Mouse (Mus musculus): ENCODE data around the gene Sprn. TPM values are rescaled to one million over a fixed set of nuclear protein-coding genes. Genes with fewer than 3 reads are reported as not detected.

Gene Sprn
- polyA plus RNA-seq (2016; fragmentation: Nextera tagmentation; extraction: Ambion mirVana) = 3.7 and 4.3 TPM in 2 replicates

- peaks cover 8% of the 10 kb centered on the region; the same call in 1 of the 2 replicates for H3K36me3 ChIP-seq
- H3K4me1 ChIP-seq = peaks cover 8% of the 10 kb centered on the region
- peak within 1 kb of the TSS; percentile 58 for H3K9ac ChIP-seq
- H3K9me3 ChIP-seq = no peaks in the 10 kb centered on the region
- peak within 1 kb of the TSS; percentile 36 for H3K4me3 ChIP-seq
- H3K27me3 ChIP-seq (replicated peaks) = peaks cover 27% of the 10 kb centered on the region
- H3K27ac ChIP-seq = no peak within 1 kb of the TSS
- H3K4me2 ChIP-seq (replicated peaks) = peak within 1 kb of the TSS; percentile 62
- 2% methylated on average over 28 of the region's 28 CpGs for WGBS
- ATAC-seq (ENCODE audit: low FRiP score, low read depth) = peak; percentile 49
Measured at GRCm38 (mm10) chr7:140154218-140154927, at the start of gene Sprn. Sprn (minus strand) TSS chr7:140154877.

GRCm38 (mm10) chr7:140201090-140201489, 46.4 kb upstream of the Sprn start:
- Histone ChIP-seq H3K9ac (no peak overlapping the region), H3K9me3 (no peaks in the 10 kb centered on the region), H3K27me3 (replicated peaks) (no peaks in the 10 kb centered on the region), H3K36me3 (no peaks in the 10 kb centered on the region), H3K27ac (no peak overlapping the region), H3K4me2 (replicated peaks) (no peak overlapping the region), H3K4me3 (no peak overlapping the region), H3K4me1 (no peaks in the 10 kb centered on the region)
- WGBS = 88% methylated on average over 4 of the region's 4 CpGs
- no peak for ATAC-seq (ENCODE audit: low FRiP score, low read depth)

DNA sequence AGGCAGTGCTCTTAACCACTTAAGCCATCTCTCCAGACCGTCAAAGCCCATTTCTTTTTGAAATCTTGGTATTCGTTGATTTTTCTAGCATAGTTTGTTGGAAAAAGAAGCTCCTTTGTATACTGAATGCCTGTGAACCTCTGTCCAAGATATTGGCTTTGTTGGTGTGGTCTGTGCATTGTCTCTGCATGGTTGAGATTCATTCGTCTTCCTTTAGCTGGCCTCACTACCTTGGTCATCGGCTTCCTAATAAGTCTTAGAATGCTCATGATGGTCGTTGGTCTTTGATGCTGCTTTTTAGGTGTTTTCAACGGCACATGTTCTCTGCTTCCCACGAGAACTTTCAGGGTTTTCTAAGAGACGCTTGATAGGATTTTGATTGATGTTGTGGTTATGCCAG, 41.3 kb upstream of the Sprn start:
- Histone ChIP-seq H3K9ac (no peak overlapping the region), H3K9me3 (no peaks in the 10 kb centered on the region), H3K4me3 (no peak overlapping the region), H3K27ac (no peak overlapping the region), H3K4me1 (no peaks in the 10 kb centered on the region), H3K36me3 (no peaks in the 10 kb centered on the region), H3K27me3 (replicated peaks) (no peaks in the 10 kb centered on the region), H3K4me2 (replicated peaks) (no peak overlapping the region)
- 81% methylated on average over 8 of the region's 8 CpGs for WGBS
- ATAC-seq (ENCODE audit: low FRiP score, low read depth) = no peak

GRCm38 (mm10) chr7:140194031-140194430, 39.4 kb upstream of the Sprn start:
- no peaks in the 10 kb centered on the region for H3K9me3 ChIP-seq
- no peak overlapping the region for H3K4me2 ChIP-seq (replicated peaks)
- no peaks in the 10 kb centered on the region for H3K36me3 ChIP-seq
- H3K9ac ChIP-seq = no peak overlapping the region
- H3K4me1 ChIP-seq = no peaks in the 10 kb centered on the region
- no peak overlapping the region for H3K4me3 ChIP-seq
- H3K27me3 ChIP-seq (replicated peaks) = no peaks in the 10 kb centered on the region
- no peak overlapping the region for H3K27ac ChIP-seq
- no peak for ATAC-seq (ENCODE audit: low FRiP score, low read depth)
- WGBS = 94% methylated on average over 4 of the region's 4 CpGs

GRCm38 (mm10) chr7:140192851-140193250, 38.2 kb upstream of the Sprn start:
- Histone ChIP-seq H3K9me3 (no peaks in the 10 kb centered on the region), H3K4me3 (no peak overlapping the region), H3K9ac (no peak overlapping the region), H3K4me2 (replicated peaks) (no peak overlapping the region), H3K27me3 (replicated peaks) (no peaks in the 10 kb centered on the region), H3K27ac (no peak overlapping the region), H3K36me3 (no peaks in the 10 kb centered on the region), H3K4me1 (no peaks in the 10 kb centered on the region)
- 87% methylated on average over 2 of the region's 2 CpGs for WGBS
- ATAC-seq (ENCODE audit: low FRiP score, low read depth) = no peak

GRCm38 (mm10) chr7:140192445-140192844, 37.8 kb upstream of the Sprn start:
- Histone ChIP-seq H3K4me2 (replicated peaks) (no peak overlapping the region), H3K9ac (no peak overlapping the region), H3K36me3 (no peaks in the 10 kb centered on the region), H3K4me3 (no peak overlapping the region), H3K27ac (no peak overlapping the region), H3K27me3 (replicated peaks) (no peaks in the 10 kb centered on the region), H3K4me1 (no peaks in the 10 kb centered on the region), H3K9me3 (no peaks in the 10 kb centered on the region)
- 55% methylated on average over 2 of the region's 2 CpGs for WGBS
- ATAC-seq (ENCODE audit: low FRiP score, low read depth) = no peak

- H3K36me3 ChIP-seq = no peaks in the 10 kb centered on the region
- H3K4me2 ChIP-seq (replicated peaks) = no peak overlapping the region
- no peaks in the 10 kb centered on the region for H3K9me3 ChIP-seq
- ATAC-seq (ENCODE audit: low FRiP score, low read depth) = no peak
- H3K4me3 ChIP-seq = no peak overlapping the region
- H3K27ac ChIP-seq = no peak overlapping the region
- no peaks in the 10 kb centered on the region for H3K27me3 ChIP-seq (replicated peaks)
- H3K4me1 ChIP-seq = no peaks in the 10 kb centered on the region
- WGBS = 96% methylated on average over 1 of the region's 1 CpGs
- H3K9ac ChIP-seq = no peak overlapping the region
Measured at GRCm38 (mm10) chr7:140190435-140190834, 35.8 kb upstream of the Sprn start.

DNA sequence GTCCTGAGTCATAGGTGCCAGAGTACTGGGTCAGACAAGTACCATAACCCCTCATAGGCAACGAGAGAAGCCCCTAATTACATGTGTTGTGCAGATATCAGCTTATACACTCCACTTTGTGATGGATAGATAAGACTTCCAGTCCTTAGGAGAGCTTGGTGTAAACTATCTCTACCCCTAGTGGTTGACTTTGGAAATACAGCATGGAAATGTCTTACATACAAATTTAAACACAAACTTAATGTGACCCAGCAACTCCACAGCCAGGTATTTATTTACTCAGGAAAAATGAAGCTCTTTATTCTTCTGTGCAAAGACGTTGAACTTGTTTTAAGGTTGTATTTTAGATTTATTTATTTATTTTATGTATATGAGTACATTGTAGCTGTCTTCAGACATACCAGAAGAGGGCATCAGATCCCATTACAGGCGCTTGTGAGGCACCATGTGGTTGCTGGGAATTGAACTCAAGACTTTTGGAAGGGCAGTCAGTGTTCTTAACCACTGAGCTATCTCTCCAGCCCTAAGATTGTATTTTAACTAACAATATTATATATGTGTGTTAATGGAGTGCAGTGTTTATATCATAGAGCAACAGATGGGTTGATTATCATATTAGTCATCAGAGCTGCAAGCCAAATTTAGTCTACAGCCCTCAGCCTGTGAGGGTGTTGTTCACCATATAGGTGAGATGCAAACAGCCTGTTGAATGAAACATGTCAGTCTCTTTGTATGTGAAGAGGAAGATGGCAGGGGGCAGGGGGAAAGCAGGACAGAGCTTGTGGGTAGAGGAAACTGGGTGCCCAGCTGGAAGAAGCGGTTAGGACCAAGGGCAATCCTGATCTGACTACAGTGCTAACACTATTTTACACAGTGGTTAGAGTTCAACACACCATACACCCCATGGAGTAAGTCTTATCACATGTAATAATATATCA, 34.0 kb upstream of the Sprn start:
- H3K27me3 ChIP-seq (replicated peaks) = no peaks in the 10 kb centered on the region
- H3K4me1 ChIP-seq = no peaks in the 10 kb centered on the region
- H3K9me3 ChIP-seq = no peaks in the 10 kb centered on the region
- no peak overlapping the region for H3K4me3 ChIP-seq
- no peak for ATAC-seq (ENCODE audit: low FRiP score, low read depth)
- H3K27ac ChIP-seq = no peak overlapping the region
- no peak overlapping the region for H3K4me2 ChIP-seq (replicated peaks)
- no peak overlapping the region for H3K9ac ChIP-seq
- H3K36me3 ChIP-seq = no peaks in the 10 kb centered on the region
- 66% methylated on average over 4 of the region's 4 CpGs for WGBS

DNA sequence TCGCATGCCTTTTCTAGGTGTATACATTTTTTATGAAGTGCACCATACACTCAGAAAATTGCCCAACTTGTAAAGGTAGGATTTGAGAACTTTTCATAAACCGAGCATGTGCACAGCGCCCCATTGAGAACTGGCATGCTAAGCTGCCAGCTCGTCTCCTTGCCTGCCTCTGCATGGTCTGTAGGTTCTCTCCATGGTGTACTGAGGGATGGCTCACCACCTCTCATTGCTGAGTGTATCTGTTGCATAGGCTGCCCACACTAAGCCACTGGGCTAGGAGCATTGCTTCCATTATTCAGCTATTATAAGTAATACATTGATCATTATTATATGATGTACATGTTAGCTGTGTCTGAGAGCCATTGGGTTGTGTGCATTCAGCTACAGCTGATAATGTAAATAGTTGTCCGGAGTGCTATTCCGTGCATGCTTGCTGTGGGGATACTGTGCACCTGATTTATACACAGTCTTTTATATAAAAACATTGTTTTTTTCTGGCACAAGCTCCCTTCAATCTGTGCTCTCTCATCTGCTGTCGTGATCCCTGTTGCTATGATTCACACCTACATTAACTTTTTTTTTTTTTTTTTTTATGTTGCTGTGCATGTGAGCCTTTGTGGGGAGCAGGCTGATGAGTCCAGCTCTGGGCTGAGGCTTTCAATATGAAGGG, 33.2 kb upstream of the Sprn start:
- Histone ChIP-seq H3K9ac (no peak overlapping the region), H3K27me3 (replicated peaks) (no peaks in the 10 kb centered on the region), H3K27ac (no peak overlapping the region), H3K36me3 (no peaks in the 10 kb centered on the region), H3K9me3 (no peaks in the 10 kb centered on the region), H3K4me3 (no peak overlapping the region), H3K4me2 (replicated peaks) (no peak overlapping the region), H3K4me1 (no peaks in the 10 kb centered on the region)
- 85% methylated on average over 7 of the region's 7 CpGs for WGBS
- ATAC-seq (ENCODE audit: low FRiP score, low read depth) = no peak

- H3K9ac ChIP-seq = no peak overlapping the region
- WGBS = 70% methylated on average over 18 of the region's 18 CpGs
- no peak overlapping the region for H3K4me3 ChIP-seq
- H3K36me3 ChIP-seq = no peaks in the 10 kb centered on the region
- no peaks in the 10 kb centered on the region for H3K4me1 ChIP-seq
- H3K27me3 ChIP-seq (replicated peaks) = no peaks in the 10 kb centered on the region
- ATAC-seq (ENCODE audit: low FRiP score, low read depth) = no peak
- no peaks in the 10 kb centered on the region for H3K9me3 ChIP-seq
- no peak overlapping the region for H3K4me2 ChIP-seq (replicated peaks)
- no peak overlapping the region for H3K27ac ChIP-seq
Measured at GRCm38 (mm10) chr7:140186646-140187620, 32.3 kb upstream of the Sprn start.

GRCm38 (mm10) chr7:140184206-140184605, 29.5 kb upstream of the Sprn start:
- Histone ChIP-seq H3K4me3 (no peak overlapping the region), H3K9ac (no peak overlapping the region), H3K27ac (no peak overlapping the region), H3K9me3 (no peaks in the 10 kb centered on the region), H3K4me1 (no peaks in the 10 kb centered on the region), H3K27me3 (replicated peaks) (no peaks in the 10 kb centered on the region), H3K4me2 (replicated peaks) (no peak overlapping the region), H3K36me3 (no peaks in the 10 kb centered on the region)
- ATAC-seq (ENCODE audit: low FRiP score, low read depth) = no peak
- 83% methylated on average over 4 of the region's 4 CpGs for WGBS
